Mouse (Mus musculus): ENCODE data around the gene Plau.

DNA sequence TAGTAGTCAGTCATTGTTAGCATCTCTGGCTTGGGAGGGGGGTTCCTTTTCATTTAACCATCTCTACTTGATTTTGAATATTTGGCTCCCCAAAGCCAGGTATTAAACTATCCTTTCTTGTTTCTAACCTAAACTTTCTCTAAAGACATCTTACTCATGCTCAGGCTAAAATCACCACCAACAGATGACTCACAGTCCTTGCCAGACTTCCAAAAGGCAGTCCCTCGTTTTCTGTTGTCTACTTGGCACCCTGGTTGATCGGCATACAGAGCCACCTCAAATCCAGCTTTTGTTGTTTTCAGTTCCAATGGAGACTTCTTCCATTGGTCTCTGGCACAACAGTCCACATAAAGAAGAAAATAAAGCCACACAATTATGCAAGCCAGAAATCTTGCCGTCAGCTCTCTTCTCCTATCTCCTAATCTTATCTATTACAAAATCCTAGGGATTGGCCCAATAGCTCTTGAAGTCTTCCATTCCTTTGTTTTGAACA is 11.2 kb downstream of the Plau start:
- TF ChIP-seq CTCF (IDR thresholded peaks at IDR 0.05; ENCODE audit: borderline replicate concordance, extremely low read depth, insufficient read depth, insufficient read length) (no peak), POLR2A (IDR thresholded peaks at IDR 0.05; ENCODE audit: borderline replicate concordance, extremely low read depth, insufficient read depth, insufficient read length, poor library complexity, severe bottlenecking) (no peak)

All from brain, embryonic 14.5 days (tissue).